Mouse (Mus musculus): ENCODE measurements around the gene Rbm19. TPM values are rescaled to one million over a fixed set of nuclear protein-coding genes. Genes with fewer than 3 reads are reported as not detected.

The Rbm19 gene
- total and polyA plus RNA-seq, 2 experiments, result 4.9 to 9.2 TPM

DNA sequence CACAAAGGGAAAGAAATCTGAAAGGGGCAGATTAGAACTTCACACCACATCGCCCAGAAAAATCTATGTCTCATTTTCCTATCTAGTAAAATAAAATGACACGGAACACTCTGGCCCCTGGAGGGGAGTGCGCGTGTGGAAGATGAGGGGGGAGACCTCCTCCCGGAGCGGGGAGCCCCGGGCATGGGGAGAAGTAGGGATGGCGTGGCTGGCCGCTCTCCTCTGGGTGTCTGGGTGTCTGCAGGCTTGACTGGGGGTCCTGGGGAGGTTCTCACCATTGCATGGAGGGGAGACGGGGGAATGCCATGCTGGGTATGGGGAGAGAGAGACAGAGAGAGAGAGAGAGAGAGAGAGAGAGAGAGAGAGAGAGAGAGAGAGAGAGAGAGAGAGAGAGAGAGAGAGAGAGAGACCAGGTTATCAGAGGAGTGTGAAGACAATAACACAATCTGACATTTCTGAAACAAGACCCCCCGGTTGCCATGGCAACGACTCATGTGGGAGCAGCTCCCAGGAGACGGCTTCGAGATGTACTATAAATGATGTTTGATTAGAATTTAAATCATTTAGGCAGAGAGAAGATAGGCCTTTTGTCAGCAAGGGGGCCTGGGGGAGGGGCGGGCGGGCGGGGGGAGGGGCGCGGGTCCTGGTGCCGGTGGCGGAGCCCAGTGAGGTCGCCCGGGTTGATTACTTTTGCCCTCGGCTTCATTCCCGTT lies 115.3 kb downstream of the Rbm19 start:
- H3K9ac ChIP-seq (ENCODE audit: low read depth, low read length), result no peak overlapping the region
- no peaks in the 10 kb centered on the region for H3K27me3 ChIP-seq (ENCODE audit: control insufficient read depth, insufficient read depth, low read length)
- no peak overlapping the region for H3K27ac ChIP-seq (replicated peaks; ENCODE audit: insufficient read depth, low read depth, low read length)
- no peaks in the 10 kb centered on the region for H3K79me2 ChIP-seq (ENCODE audit: control insufficient read depth, insufficient read depth, low read length)
- H3K36me3 ChIP-seq (ENCODE audit: control insufficient read depth, insufficient read depth, low read length), result no peaks in the 10 kb centered on the region
- H3K4me3 ChIP-seq (ENCODE audit: insufficient read depth, low read depth, low read length), result no peak overlapping the region
- DNase-seq (ENCODE audit: extremely low read depth, low read depth, low spot score), result no peak
- peaks cover 2% of the 10 kb centered on the region; the same call in 1 of the 2 replicates for H3K4me1 ChIP-seq (ENCODE audit: control insufficient read depth, insufficient read depth, low read length)
- WGBS, result 25% methylated on average over 25 of the region's 25 CpGs
- no peak for TF ChIP-seq POLR2A (IDR thresholded peaks at IDR 0.05; ENCODE audit: extremely low read depth, insufficient read depth, low read length)
- TF ChIP-seq CTCF (IDR thresholded peaks at IDR 0.05; ENCODE audit: low read depth, low read length), result no peak

DNA sequence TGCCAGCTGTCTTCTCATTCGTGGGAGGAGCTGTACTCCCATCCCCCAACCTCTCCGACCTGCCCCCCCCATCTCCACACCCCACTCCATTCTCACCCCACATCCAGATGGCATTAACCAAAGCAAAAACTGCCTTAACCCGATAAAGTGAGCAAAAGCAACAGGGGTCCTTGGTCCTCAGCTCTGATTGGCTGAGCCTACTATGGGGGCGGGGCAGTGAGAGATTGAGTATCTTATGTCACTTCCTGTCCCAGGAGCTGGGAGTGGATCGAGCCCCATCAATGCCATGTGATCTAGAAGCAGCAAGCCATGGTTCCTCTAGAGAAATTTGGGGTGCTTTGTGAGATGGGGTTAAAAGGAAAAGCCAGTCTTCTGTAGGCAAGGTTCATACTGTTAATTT lies 118.9 kb downstream of the Rbm19 start:
- Histone ChIP-seq H3K27me3 (ENCODE audit: control insufficient read depth, insufficient read depth, low read length) (no peaks in the 10 kb centered on the region), H3K79me2 (ENCODE audit: control insufficient read depth, insufficient read depth, low read length) (no peaks in the 10 kb centered on the region), H3K4me3 (ENCODE audit: insufficient read depth, low read depth, low read length) (no peak overlapping the region), H3K36me3 (ENCODE audit: control insufficient read depth, insufficient read depth, low read length) (no peaks in the 10 kb centered on the region), H3K4me1 (ENCODE audit: control insufficient read depth, insufficient read depth, low read length) (no peaks in the 10 kb centered on the region), H3K9ac (ENCODE audit: low read depth, low read length) (no peak overlapping the region), H3K27ac (replicated peaks; ENCODE audit: insufficient read depth, low read depth, low read length) (no peak overlapping the region)
- no peak for TF ChIP-seq CTCF (IDR thresholded peaks at IDR 0.05; ENCODE audit: low read depth, low read length)
- TF ChIP-seq POLR2A (IDR thresholded peaks at IDR 0.05; ENCODE audit: extremely low read depth, insufficient read depth, low read length), result no peak
- 57% methylated on average over 5 of the region's 5 CpGs for WGBS
- DNase-seq (ENCODE audit: extremely low read depth, low read depth, low spot score), result no peak

DNA sequence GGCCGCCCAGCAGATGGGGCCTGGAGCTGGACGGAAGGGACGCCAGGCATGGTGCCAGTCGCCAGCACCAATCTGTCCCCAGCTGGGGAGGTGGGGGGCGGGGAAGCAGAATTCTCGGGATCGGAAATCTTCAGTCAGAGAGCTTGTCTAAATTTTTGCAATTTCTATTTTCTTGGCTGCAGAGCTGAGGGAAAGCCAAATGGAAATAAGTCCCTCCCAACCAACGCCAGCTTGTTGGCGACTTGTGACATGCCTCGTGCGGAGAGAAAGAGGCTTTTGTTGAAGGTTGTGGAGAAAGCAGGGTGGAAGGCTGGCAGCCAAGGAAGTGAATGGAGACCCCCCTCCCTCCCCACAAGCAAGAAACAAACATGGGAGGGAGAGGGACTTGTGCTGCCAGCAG lies 119.3 kb downstream of the Rbm19 start:
- no peak overlapping the region for H3K9ac ChIP-seq (ENCODE audit: low read depth, low read length)
- no peaks in the 10 kb centered on the region for H3K4me1 ChIP-seq (ENCODE audit: control insufficient read depth, insufficient read depth, low read length)
- no peaks in the 10 kb centered on the region for H3K36me3 ChIP-seq (ENCODE audit: control insufficient read depth, insufficient read depth, low read length)
- WGBS, result 81% methylated on average over 11 of the region's 11 CpGs
- no peaks in the 10 kb centered on the region for H3K27me3 ChIP-seq (ENCODE audit: control insufficient read depth, insufficient read depth, low read length)
- H3K27ac ChIP-seq (replicated peaks; ENCODE audit: insufficient read depth, low read depth, low read length), result no peak overlapping the region
- no peak for TF ChIP-seq POLR2A (IDR thresholded peaks at IDR 0.05; ENCODE audit: extremely low read depth, insufficient read depth, low read length)
- no peak for DNase-seq (ENCODE audit: extremely low read depth, low read depth, low spot score)
- H3K4me3 ChIP-seq (ENCODE audit: insufficient read depth, low read depth, low read length), result no peak overlapping the region
- no peaks in the 10 kb centered on the region for H3K79me2 ChIP-seq (ENCODE audit: control insufficient read depth, insufficient read depth, low read length)

DNA sequence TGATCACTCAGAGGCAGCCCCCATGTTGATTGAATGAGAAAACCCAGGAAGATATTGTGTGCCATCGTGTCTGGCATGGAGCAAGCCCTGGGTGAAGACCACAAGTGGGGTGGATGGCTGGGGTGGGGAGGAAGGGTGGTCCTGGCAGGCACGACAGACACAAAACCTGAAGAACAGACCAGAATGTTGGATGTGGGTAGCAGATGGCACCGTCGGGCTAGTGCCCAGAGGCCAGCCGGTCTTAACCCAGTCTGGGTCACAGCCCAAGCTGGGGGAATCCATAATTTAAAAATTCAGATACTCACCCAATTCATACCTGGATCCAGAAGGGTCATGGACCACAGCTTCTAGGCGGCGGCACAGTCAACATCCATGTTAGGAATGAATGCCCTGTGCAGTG lies 123.8 kb downstream of the Rbm19 start:
- H3K79me2 ChIP-seq (ENCODE audit: control insufficient read depth, insufficient read depth, low read length), result no peaks in the 10 kb centered on the region
- no peak overlapping the region for H3K27ac ChIP-seq (replicated peaks; ENCODE audit: insufficient read depth, low read depth, low read length)
- no peak overlapping the region for H3K4me3 ChIP-seq (ENCODE audit: insufficient read depth, low read depth, low read length)
- TF ChIP-seq POLR2A (IDR thresholded peaks at IDR 0.05; ENCODE audit: extremely low read depth, insufficient read depth, low read length), result no peak
- no peak for TF ChIP-seq CTCF (IDR thresholded peaks at IDR 0.05; ENCODE audit: low read depth, low read length)
- H3K36me3 ChIP-seq (ENCODE audit: control insufficient read depth, insufficient read depth, low read length), result no peaks in the 10 kb centered on the region
- no peaks in the 10 kb centered on the region for H3K4me1 ChIP-seq (ENCODE audit: control insufficient read depth, insufficient read depth, low read length)
- H3K27me3 ChIP-seq (ENCODE audit: control insufficient read depth, insufficient read depth, low read length), result no peaks in the 10 kb centered on the region
- H3K9ac ChIP-seq (ENCODE audit: low read depth, low read length), result no peak overlapping the region
- WGBS, result 90% methylated on average over 7 of the region's 7 CpGs
- DNase-seq (ENCODE audit: extremely low read depth, low read depth, low spot score), result no peak

GRCm38 (mm10) chr5:120245336-120245735 lies 129.1 kb downstream of the Rbm19 start:
- Histone ChIP-seq H3K27ac (replicated peaks; ENCODE audit: insufficient read depth, low read depth, low read length) (no peak overlapping the region), H3K4me1 (ENCODE audit: control insufficient read depth, insufficient read depth, low read length) (no peaks in the 10 kb centered on the region), H3K4me3 (ENCODE audit: insufficient read depth, low read depth, low read length) (no peak overlapping the region), H3K9ac (ENCODE audit: low read depth, low read length) (no peak overlapping the region), H3K79me2 (ENCODE audit: control insufficient read depth, insufficient read depth, low read length) (no peaks in the 10 kb centered on the region), H3K36me3 (ENCODE audit: control insufficient read depth, insufficient read depth, low read length) (no peaks in the 10 kb centered on the region), H3K27me3 (ENCODE audit: control insufficient read depth, insufficient read depth, low read length) (0 out of 2 replicates have a peak, but pooled peaks cover 2% of the 10 kb centered on the region)
- 69% methylated on average over 5 of the region's 5 CpGs for WGBS
- TF ChIP-seq CTCF (IDR thresholded peaks at IDR 0.05; ENCODE audit: low read depth, low read length) (no peak), POLR2A (IDR thresholded peaks at IDR 0.05; ENCODE audit: extremely low read depth, insufficient read depth, low read length) (no peak)
- no peak for DNase-seq (ENCODE audit: extremely low read depth, low read depth, low spot score)
